Mouse (Mus musculus) stomach, embryonic 16.5 days (tissue): ENCODE measurements around the gene Gm28047. TPM values are rescaled to one million over a fixed set of nuclear protein-coding genes. Genes with fewer than 3 reads are reported as not detected.
"Not testable (repeated sequence)": the region's sequence is repeated elsewhere in the genome, so short reads cannot be mapped to it uniquely, and the experiment has no call there.

Source experiments
- ATAC-seq: fragments of 200-750 bp; cut with Nextera tagmentation; 2 replicates; pipeline ENCODE4 v1.8.0; 2017; ENCODE audit warnings: moderate number of reproducible peaks, moderate TSS enrichment; ENCODE audit not compliant: insufficient read depth, low FRiP score
- H3K27ac ChIP-seq: fragments of 300-500 bp; sonication (generic); 2 replicates; pipeline ENCODE4 v1.5.1; 2014; ENCODE audit warnings: low read length
- H3K27me3 ChIP-seq: fragments of 300-500 bp; sonication (generic); 2 replicates; pipeline ENCODE4 v1.6.1; 2014; ENCODE audit warnings: low read length, control low read depth, mixed read lengths; ENCODE audit not compliant: control insufficient read depth, insufficient read depth
- H3K36me3 ChIP-seq: fragments of 300-500 bp; sonication (generic); 2 replicates; pipeline ENCODE4 v1.6.1; 2014; ENCODE audit warnings: low read length; ENCODE audit not compliant: control insufficient read depth, insufficient read depth
- H3K4me1 ChIP-seq: fragments of 300-500 bp; sonication (generic); 2 replicates; pipeline ENCODE4 v1.6.1; 2014; ENCODE audit warnings: low read length, control low read depth, mixed read lengths; ENCODE audit not compliant: control insufficient read depth, insufficient read depth
- H3K4me2 ChIP-seq: fragments of 300-500 bp; sonication (generic); 2 replicates; pipeline ENCODE4 v1.6.1; 2014; ENCODE audit warnings: low read depth, low read length, mixed read lengths
- H3K4me3 ChIP-seq: fragments of 300-500 bp; sonication (generic); replicated peaks from 2 replicates; pipeline ENCODE4 v1.5.1; 2014; ENCODE audit warnings: mild to moderate bottlenecking, low read length
- H3K9ac ChIP-seq: fragments of 300-500 bp; sonication (generic); 2 replicates; pipeline ENCODE4 v1.6.1; 2014; ENCODE audit warnings: low read length
- H3K9me3 ChIP-seq: fragments of 300-500 bp; sonication (generic); replicated peaks from 2 replicates; pipeline ENCODE4 v1.6.1; 2016; ENCODE audit warnings: low read length, control low read depth; ENCODE audit not compliant: control insufficient read depth
- WGBS: fragments of 180-500 bp; shearing (Covaris S2); extraction: QIAGEN DNeasy Blood & Tissue Kit; methylation state at CpG from one replicate; pipeline ENCODE4 v1.1.7; 2014; 5-methylcytosine and 5-hydroxymethylcytosine counted together
- polyA plus RNA-seq: library from polyadenylated mRNA; unstranded; fragments of >200 nt; fragmentation: Nextera tagmentation; extraction: Ambion mirVana; gene quantifications from 2 replicates; pipeline ENCODE4 v1.2.1, GENCODE M21; 2015

Gene Gm28047
- polyA plus RNA-seq, 1 experiment from 2014 or later, result not detected

GRCm38 (mm10) chr15:102663825-102664224, 39.0 kb upstream of the Gm28047 start:
- 84% methylated on average over 8 of the region's 8 CpGs for WGBS
- Histone ChIP-seq H3K4me2 (no peak overlapping the region), H3K4me3 (no peak overlapping the region), H3K9me3 (no peaks in the 10 kb centered on the region), H3K27me3 (no peaks in the 10 kb centered on the region), H3K36me3 (peaks cover 20% of the 10 kb centered on the region; the same call in 1 of the 2 replicates), H3K27ac (no peak overlapping the region), H3K9ac (no peak overlapping the region), H3K4me1 (peaks cover 4% of the 10 kb centered on the region; the same call in 1 of the 2 replicates)
- no peak for ATAC-seq

GRCm38 (mm10) chr15:102662601-102663000, 37.7 kb upstream of the Gm28047 start:
- H3K9me3 ChIP-seq, H3K4me2 ChIP-seq, H3K27me3 ChIP-seq, H3K4me3 ChIP-seq, H3K9ac ChIP-seq, H3K27ac ChIP-seq, ATAC-seq: not testable (repeated sequence)
- peaks cover 20% of the 10 kb centered on the region; the same call in 1 of the 2 replicates for H3K36me3 ChIP-seq
- H3K4me1 ChIP-seq, result peaks cover 11% of the 10 kb centered on the region
- WGBS, result no CpG with 5 or more reads among the region's 2 CpGs

DNA sequence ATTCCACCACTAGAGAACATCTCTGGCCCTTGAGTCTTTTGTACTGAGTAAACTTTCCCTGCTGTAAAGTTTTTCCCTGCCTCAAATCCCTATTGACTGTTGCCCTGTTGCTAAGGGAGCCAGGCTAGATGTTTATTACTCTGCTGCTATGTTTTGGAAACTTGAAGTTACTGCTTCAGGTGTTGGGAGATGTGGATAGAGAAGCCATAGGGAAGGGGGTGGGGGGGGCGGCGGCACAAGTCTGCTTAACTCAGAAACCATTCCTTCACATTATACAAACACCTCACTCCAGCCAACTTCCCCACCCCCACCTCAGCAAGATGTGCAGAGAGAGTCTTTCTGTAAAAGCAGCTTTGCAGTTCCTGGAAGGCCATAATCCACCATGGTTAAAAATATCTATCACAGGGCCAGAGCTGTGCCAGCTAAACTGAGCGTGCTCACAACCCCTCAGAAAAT, 33.1 kb upstream of the Gm28047 start:
- Histone ChIP-seq H3K36me3 (0 out of 2 replicates have a peak, but pooled peaks cover 8% of the 10 kb centered on the region), H3K4me2 (no peak overlapping the region), H3K27ac (peak overlapping the region; percentile 99), H3K4me1 (peaks cover 26% of the 10 kb centered on the region), H3K9ac (peak overlapping the region; percentile 36; the same call in 1 of the 2 replicates), H3K4me3 (no peak overlapping the region), H3K27me3 (no peaks in the 10 kb centered on the region), H3K9me3 (no peaks in the 10 kb centered on the region)
- ATAC-seq, result peak; percentile 68
- WGBS, result 27% methylated on average over 3 of the region's 3 CpGs

DNA sequence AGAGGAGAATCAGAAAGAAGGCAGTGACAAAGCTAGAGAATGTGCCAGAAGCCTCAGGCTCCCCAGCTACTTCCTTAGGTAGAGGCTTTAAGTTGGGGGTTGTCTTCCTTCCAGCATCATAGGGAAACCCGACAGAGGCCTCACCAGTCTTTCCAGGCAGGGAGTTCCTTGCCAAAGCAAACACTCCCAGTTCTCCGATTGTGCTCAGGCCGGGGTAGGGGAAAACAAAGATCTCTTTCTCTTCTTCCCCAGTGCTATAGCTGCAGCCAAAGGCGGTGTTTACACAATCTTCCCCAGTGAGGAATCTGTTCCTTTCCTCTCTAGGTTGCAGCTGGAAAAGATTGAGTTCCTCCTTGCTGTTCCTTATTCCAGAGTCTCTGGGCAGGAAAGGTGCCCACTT, 31.8 kb upstream of the Gm28047 start:
- H3K9ac ChIP-seq, result peak overlapping the region; percentile 58
- peaks cover 26% of the 10 kb centered on the region for H3K4me1 ChIP-seq
- no peaks in the 10 kb centered on the region for H3K9me3 ChIP-seq
- no peaks in the 10 kb centered on the region for H3K27me3 ChIP-seq
- peak overlapping the region; percentile 99 for H3K27ac ChIP-seq
- H3K4me2 ChIP-seq, result peak overlapping the region; percentile 42
- 8% methylated on average over 4 of the region's 4 CpGs for WGBS
- H3K4me3 ChIP-seq, result no peak overlapping the region
- H3K36me3 ChIP-seq, result 0 out of 2 replicates have a peak, but pooled peaks cover 8% of the 10 kb centered on the region
- peak; percentile 89 for ATAC-seq

GRCm38 (mm10) chr15:102651928-102652660, 27.2 kb upstream of the Gm28047 start:
- WGBS, result 88% methylated on average over 8 of the region's 9 CpGs
- H3K4me1 ChIP-seq, result peaks cover 14% of the 10 kb centered on the region
- H3K27ac ChIP-seq, H3K4me3 ChIP-seq, H3K4me2 ChIP-seq, H3K36me3 ChIP-seq, H3K27me3 ChIP-seq, ATAC-seq, H3K9ac ChIP-seq, H3K9me3 ChIP-seq: not testable (repeated sequence)

GRCm38 (mm10) chr15:102651107-102651506, 26.2 kb upstream of the Gm28047 start:
- H3K27me3 ChIP-seq, result no peaks in the 10 kb centered on the region
- no peak for ATAC-seq
- H3K9ac ChIP-seq, result no peak overlapping the region
- no peaks in the 10 kb centered on the region for H3K9me3 ChIP-seq
- no peak overlapping the region for H3K27ac ChIP-seq
- H3K36me3 ChIP-seq, result no peaks in the 10 kb centered on the region
- H3K4me2 ChIP-seq, result no peak overlapping the region
- 57% methylated on average over 3 of the region's 3 CpGs for WGBS
- H3K4me1 ChIP-seq, result peaks cover 4% of the 10 kb centered on the region
- H3K4me3 ChIP-seq, result no peak overlapping the region

- Histone ChIP-seq H3K9me3 (no peaks in the 10 kb centered on the region), H3K27me3 (no peaks in the 10 kb centered on the region), H3K27ac (no peak overlapping the region), H3K4me1 (no peaks in the 10 kb centered on the region), H3K4me2 (no peak overlapping the region), H3K4me3 (no peak overlapping the region), H3K9ac (no peak overlapping the region), H3K36me3 (no peaks in the 10 kb centered on the region)
- WGBS, result 76% methylated on average over 3 of the region's 3 CpGs
- ATAC-seq, result no peak
These were observed 10.9 kb upstream of the Gm28047 start for GRCm38 (mm10) chr15:102635817-102636216.

- H3K27me3 ChIP-seq, result no peaks in the 10 kb centered on the region
- WGBS, result 90% methylated on average over 8 of the region's 8 CpGs
- H3K4me3 ChIP-seq, result no peak overlapping the region
- no peaks in the 10 kb centered on the region for H3K9me3 ChIP-seq
- no peaks in the 10 kb centered on the region for H3K4me1 ChIP-seq
- no peaks in the 10 kb centered on the region for H3K36me3 ChIP-seq
- no peak overlapping the region for H3K9ac ChIP-seq
- no peak overlapping the region for H3K4me2 ChIP-seq
- no peak for ATAC-seq
- H3K27ac ChIP-seq, result no peak overlapping the region
These were observed 9.8 kb upstream of the Gm28047 start for GRCm38 (mm10) chr15:102634684-102635083.

DNA sequence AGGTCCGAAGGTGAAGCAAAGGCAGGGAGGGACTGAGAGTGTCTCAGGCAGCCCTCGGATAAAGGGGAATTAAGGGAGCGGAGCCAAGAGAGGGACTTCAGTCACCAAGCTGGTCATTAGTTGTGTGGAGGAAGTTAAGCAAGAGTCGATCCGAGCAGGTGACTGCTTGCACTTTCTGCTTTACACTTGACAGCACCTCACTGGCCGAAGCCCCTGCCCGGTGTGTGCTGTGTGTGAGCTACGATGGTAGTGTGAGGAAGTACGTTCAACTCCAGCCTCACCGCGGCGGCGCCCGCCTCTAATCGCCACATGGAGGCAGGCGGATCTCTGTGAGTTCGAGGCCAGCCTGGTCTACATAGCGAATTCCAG, 804 bp upstream of the Gm28047 start:
- peak overlapping the region; percentile 79 for H3K4me3 ChIP-seq
- peak overlapping the region; percentile 100 for H3K27ac ChIP-seq
- no peaks in the 10 kb centered on the region for H3K9me3 ChIP-seq
- WGBS, result under 1% methylated on average over 18 of the region's 18 CpGs
- H3K9ac ChIP-seq, result peak overlapping the region; percentile 97
- H3K4me1 ChIP-seq, result peaks cover 12% of the 10 kb centered on the region
- peak overlapping the region; percentile 78 for H3K4me2 ChIP-seq
- no peaks in the 10 kb centered on the region for H3K27me3 ChIP-seq
- ATAC-seq, result peak; percentile 4
- H3K36me3 ChIP-seq, result no peaks in the 10 kb centered on the region
